Mouse (Mus musculus) olfactory bulb, adult 2 months (tissue): Measurements from ENCODE around the gene Psmd8.

Source experiments
- CTCF ChIP-seq: fragments of 200-500 bp; IDR thresholded peaks from 2 replicates; pipeline ENCODE4 v1.5.1; 2012; ENCODE audit warnings: low read depth, mild to moderate bottlenecking, low read length, moderate library complexity; ENCODE audit not compliant: insufficient read depth
- POLR2A ChIP-seq: fragments of 200-500 bp; IDR thresholded peaks from 2 replicates; pipeline ENCODE4 v1.6.1; 2012; ENCODE audit warnings: mild to moderate bottlenecking, low read depth, low read length, moderate library complexity; ENCODE audit not compliant: insufficient read depth

GRCm38 (mm10) chr7:29162294-29162693, 18.2 kb downstream of the Psmd8 start:
- TF ChIP-seq POLR2A: no peak
- no peak for TF ChIP-seq CTCF
